Mouse (Mus musculus) left cerebral cortex, adult 9 months (tissue): ENCODE measurements at regions not wholly inside any gene's neighbourhood (a gene's known extent, or its start where the extent isn't known, plus 50 kb on each side); places are given as distances from the start of the nearest gene placed in this dataset.
"Not testable (repeated sequence)": the region's sequence is repeated elsewhere in the genome, so short reads cannot be mapped to it uniquely, and the experiment has no call there.

Experiments used
- DNase-seq, 2 experiments: peaks; one replicate each; pipeline ENCODE4 v3.0.0; 2022; ENCODE audit warnings: low spot score in 2 of 2

DNA sequence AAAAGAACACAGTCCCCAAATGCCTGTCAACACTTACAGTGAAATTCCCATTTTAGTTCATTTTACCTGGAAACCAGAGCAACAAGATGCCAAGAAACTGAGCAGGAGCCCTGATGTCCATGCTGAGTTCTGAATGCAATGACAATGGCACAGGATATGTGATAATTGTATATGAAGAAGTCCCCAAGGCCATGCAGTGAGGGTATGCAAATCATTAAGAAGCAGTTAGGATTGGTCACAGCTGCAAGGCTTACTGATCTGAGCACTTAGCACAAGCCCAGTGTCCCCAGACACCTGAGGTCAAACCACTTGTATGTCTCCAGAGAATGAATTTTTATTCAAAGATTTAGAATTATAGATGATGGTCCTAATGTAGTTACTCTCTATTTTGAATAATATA lies 419.0 kb upstream of the Tacstd2 start:
- not testable (repeated sequence) for DNase-seq

GRCm38 (mm10) chr6:67931499-67931898 lies 395.9 kb upstream of the Tacstd2 start:
- DNase-seq: not testable (repeated sequence)

- DNase-seq: no peak
Measured at GRCm38 (mm10) chr6:67922537-67922936, 386.9 kb upstream of the Tacstd2 start.

DNA sequence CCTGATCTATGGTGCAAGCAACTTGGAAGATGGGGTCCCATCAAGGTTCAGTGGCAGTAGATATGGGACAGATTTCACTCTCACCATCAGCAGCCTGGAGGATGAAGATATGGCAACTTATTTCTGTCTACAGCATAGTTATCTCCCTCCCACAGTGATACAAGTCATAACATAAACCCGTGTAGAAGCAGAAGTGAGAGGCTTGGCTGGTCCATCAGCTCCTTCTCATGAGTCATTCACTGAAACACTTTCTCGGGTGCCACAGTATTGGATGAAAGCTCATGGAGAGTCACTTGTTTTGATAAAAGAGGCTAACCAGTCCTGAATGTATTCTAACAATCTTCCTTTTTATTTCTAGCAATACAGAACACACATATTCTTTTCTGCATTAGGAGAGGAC lies 378.3 kb upstream of the Tacstd2 start:
- no peak for DNase-seq

DNA sequence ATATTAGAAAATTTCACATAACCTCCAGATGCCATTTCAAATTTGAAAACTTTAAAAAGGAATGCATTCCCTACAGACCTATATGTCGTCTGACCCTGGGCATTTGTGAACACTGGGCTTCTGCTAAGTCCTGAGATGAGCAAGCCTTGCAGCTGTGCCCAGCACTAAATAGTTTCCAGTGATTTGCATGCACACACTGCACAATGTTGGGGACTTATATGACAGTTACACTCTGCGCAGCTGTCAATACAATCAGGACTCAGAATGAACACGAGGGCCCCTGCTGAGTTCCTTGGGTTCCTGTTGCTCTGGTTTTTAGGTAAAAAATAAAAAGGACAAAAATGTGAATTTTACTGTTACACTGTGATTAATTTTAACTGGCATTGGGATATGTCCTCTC lies 377.7 kb upstream of the Tacstd2 start:
- DNase-seq: no peak

DNA sequence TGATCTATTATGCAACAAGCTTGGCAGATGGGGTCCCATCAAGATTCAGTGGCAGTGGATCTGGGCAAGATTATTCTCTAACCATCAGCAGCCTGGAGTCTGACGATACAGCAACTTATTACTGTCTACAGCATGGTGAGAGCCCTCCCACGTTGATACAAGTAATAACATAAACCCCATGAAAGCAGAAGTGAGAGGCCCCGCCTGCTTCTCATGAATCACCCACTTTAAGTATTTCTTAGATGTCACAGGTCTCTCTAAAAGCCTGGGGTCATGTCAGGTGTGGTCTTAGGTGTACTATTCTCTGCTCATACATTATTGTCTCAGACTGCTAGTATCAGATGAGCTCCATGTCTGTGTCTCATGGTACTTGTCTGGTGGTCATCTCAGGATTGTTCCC lies 360.9 kb upstream of the Tacstd2 start:
- no peak for DNase-seq

DNA sequence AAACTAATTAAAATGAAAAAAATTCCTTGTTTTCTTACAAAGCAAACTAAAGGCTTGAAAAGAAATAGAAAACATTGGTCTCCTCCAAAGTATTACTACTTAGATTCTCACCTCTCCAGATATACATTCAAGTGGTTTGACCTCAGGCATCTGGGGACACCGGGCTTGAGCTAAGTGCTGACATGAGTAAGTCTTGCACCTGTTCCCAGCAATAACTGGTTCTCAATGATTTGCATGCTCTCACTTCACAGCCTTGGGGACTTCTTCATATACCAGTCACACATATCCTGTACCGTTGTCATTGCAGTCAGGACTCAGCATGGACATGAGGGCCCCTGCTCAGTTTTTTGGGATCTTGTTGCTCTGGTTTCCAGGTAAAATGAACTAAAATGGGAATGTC lies 360.3 kb upstream of the Tacstd2 start:
- no peak for DNase-seq

DNA sequence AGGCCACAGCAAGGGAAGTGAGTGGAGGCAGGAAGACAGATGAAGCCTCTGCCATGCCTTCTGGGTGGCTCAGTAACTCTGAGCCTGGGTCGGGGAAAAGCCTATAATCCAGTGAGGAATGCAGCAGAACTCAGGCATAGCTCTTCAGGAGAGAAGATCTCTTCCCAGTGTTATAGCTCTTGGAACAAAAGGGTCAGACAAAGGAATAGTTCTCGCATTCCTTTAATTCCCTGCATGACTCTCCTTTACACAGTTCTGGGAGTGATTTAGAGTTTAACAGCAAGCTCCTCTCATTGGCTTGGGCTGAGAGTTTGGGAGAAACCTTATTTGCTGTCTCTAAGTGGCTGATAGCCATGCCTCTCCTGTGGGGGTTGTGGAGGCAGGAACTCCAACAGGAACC lies 352.0 kb upstream of the Tacstd2 start:
- no peak for DNase-seq

- no peak for DNase-seq
Measured at GRCm38 (mm10) chr6:67884893-67885292, 349.3 kb upstream of the Tacstd2 start.

GRCm38 (mm10) chr6:67881476-67881875 lies 345.9 kb upstream of the Tacstd2 start:
- DNase-seq: not testable (repeated sequence)

DNA sequence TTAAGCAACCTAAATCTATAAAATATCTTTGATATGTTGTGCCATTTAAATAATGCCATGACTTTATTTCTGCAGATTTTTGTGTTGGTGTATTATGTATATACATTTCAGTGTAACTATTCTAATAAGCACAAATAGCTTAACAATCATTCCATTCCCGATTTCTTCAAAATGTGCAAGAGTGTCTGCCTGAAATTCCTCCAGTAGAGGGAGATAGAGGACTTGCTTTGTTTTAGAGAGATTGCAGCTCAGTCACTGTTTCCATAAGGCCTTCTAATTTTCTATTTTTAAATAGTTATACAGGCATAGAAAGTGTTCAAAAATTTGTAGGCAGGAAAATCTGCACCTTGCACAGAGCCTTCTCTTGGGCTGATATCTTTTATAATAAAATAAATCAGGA lies 322.3 kb upstream of the Tacstd2 start:
- not testable (repeated sequence) for DNase-seq

DNA sequence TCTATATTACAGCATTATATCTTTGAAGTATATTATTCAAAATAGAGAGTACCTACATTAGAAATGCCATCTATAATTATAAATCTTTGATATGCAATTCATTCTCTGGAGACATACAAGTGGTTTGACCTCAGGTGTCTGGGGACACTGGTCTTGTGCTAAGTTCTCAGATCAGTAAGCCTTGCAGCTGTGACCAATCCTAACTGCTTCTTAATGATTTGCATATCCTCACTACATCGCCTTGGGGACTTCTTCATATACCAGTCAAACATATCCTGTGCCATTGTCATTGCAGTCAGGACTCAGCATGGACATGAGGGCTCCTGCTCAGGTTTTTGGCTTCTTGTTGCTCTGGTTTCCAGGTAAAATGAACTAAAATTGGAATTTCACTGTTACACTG lies 303.9 kb upstream of the Tacstd2 start:
- DNase-seq: not testable (repeated sequence)

GRCm38 (mm10) chr6:67812478-67812877 lies 276.9 kb upstream of the Tacstd2 start:
- DNase-seq: peak in 1 of 2 experiments; percentile 3

- DNase-seq: no peak
Measured at GRCm38 (mm10) chr6:67791393-67791792, 255.8 kb upstream of the Tacstd2 start.

GRCm38 (mm10) chr6:67790742-67791141 lies 255.1 kb upstream of the Tacstd2 start:
- DNase-seq: no peak

DNA sequence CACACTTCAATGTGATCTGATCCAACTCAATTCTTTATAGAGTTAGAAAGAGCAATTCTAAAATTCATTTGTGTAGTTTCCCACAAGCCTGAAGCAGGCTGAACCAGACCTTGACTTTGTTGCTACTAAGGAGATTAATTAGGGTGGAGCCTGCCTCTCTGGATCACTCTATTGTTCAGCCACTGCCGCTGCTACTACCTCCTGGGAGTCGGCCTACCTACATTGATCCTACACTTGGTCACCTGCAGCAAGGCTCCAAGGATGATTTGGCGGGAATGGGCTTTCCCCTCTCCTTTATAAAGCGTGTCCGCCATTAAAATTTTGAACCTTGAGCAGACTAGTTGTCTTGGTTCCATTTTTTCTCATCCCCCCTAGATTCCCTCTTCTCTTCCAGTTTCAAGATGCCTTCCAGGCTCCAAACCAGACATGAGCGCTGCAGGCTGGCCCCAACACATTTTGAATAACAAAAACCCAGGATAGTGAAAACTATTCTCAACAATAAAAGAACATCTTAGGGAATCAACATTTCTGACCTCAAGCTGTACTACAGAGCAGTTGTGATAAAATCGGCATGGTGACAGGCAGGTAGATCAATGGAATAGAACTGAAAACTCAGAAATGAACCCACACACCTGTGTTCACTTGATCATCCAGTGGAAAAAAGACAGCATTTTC lies 251.6 kb upstream of the Tacstd2 start:
- DNase-seq: no peak

DNA sequence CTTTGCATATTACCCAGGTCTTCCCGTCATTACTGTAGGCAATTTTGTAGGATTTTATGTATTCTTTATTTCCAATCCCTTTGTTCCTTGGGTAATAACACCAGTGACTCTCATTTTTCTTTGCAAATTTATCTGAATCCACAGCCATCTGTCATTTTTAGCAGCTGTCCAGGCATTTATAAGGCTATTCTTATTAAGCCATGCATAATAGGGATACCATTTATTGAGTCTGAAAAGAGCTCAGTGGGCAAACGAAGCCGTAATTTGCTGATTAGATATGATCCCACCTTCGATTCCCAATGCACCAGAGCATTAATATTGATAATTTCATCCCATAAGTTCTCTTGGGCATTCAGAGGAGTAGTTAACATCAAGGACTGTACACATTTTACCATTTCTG lies 243.3 kb upstream of the Tacstd2 start:
- no peak for DNase-seq

DNA sequence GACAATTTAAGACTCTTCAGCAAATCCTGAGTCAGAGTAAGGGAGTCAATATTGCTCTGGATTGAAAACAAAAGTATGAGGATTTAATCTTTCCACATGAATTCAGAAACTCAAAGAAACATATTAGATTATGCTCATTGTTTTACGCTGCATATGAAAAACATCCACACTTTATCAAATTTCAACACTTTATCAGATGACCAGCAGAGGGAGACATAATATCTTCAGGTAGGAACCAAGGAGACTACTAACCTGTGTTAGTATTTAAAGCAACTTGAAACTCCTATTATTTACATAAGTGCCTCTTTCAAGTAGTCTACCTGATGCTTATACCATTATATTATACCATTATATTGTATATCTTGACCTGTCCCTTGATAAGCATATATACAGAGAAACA lies 218.5 kb upstream of the Tacstd2 start:
- DNase-seq: not testable (repeated sequence)

DNA sequence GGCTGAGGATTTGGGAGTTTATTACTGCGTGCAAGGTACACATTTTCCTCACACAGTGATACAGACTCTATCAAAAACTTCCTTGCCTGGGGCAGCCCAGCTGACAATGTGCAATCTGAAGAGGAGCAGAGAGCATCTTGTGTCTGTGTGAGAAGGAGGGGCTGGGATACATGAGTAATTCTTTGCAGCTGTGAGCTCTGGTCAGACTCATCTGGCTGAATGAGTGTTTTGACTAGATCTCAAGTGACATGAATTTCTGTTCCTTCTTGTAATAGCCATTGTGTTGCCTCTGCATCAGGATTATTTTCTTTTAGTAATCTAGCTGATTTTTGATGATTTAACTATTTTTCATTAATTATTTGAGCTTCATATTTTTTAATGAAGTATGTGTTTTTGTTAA lies 190.0 kb upstream of the Tacstd2 start:
- no peak for DNase-seq

GRCm38 (mm10) chr6:67698952-67699351 lies 163.4 kb upstream of the Tacstd2 start:
- peak in 1 of 2 experiments; percentile 7 for DNase-seq

- DNase-seq: not testable (repeated sequence)
Measured at GRCm38 (mm10) chr6:67690997-67691396, 155.4 kb upstream of the Tacstd2 start.

- not testable (repeated sequence) for DNase-seq
Measured at GRCm38 (mm10) chr6:67683105-67683504, 147.5 kb upstream of the Tacstd2 start.

DNA sequence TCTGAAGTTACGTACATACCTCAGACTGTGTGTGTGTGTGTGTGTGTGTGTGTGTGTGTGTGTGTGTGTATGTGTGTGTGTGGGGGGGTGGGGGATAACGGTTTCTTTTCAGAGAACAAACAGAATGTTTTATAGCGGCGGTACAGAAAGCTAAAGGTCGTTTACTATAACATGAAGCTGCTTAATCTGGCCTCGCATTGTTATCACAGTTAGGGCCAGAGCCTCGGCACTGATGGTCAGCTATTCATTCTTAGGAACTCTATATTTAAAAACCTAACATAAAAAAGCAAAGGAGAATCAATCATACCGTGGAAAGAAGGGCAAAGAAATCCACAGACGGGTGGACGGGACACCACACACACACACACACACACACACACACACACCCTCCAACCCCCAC lies 146.0 kb upstream of the Tacstd2 start:
- not testable (repeated sequence) for DNase-seq

DNA sequence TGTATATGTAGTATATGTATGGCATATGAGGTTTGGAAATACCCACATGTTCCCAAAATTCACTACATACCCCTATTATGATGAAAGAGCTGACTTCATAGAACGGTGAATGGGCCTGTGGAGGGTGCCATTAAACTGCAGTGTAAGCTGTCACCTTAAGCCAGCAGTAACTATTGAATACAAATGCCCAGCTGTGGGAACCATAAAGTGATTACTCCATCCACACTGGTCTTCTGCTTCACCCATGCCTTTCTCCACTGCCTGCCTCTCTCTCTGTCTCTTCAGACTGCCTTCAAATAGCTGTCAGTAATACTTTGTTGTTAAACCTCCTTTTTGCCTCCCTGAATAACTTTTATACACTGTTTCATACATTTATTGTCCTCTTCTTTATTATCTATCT lies 143.5 kb upstream of the Tacstd2 start:
- DNase-seq: not testable (repeated sequence)
